Mouse (Mus musculus) large intestine, adult 2 months (tissue): ENCODE measurements around the gene Hagh. TPM values are rescaled to one million over a fixed set of nuclear protein-coding genes. Genes with fewer than 3 reads are reported as not detected.

Experiments used
- DNase-seq: peaks from one replicate; pipeline ENCODE4 v3.0.0-alpha.2; 2012; ENCODE audit warnings: low read depth, low spot score
- WGBS: fragments of 180-500 bp; shearing (Covaris S2); methylation state at CpG from one replicate; pipeline ENCODE4 v1.1.7; 2018; 5-methylcytosine and 5-hydroxymethylcytosine counted together
- polyA plus RNA-seq: library from polyadenylated mRNA; depleted of rRNA; stranded (reverse); fragments of >200 nt; gene quantifications from 2 replicates; pipeline ENCODE4 v1.2.3, GENCODE M21; 2012; rRNA removed

Gene Hagh
- polyA plus RNA-seq = 105 and 239 TPM in 2 replicates

- no peak for DNase-seq
- 74% methylated on average over 8 of the region's 8 CpGs for WGBS
Measured at GRCm38 (mm10) chr17:24839842-24840241, at the start of gene Hagh. Gene Hagh, plus strand, starts transcription at chr17:24840143.

- WGBS = 44% methylated on average over 8 of the region's 8 CpGs
- DNase-seq = no peak
Measured at GRCm38 (mm10) chr17:24792190-24792589, 47.8 kb upstream of the Hagh start.

- DNase-seq = no peak
- WGBS = 75% methylated on average over 12 of the region's 12 CpGs
Measured at GRCm38 (mm10) chr17:24794791-24795190, 45.2 kb upstream of the Hagh start.

- DNase-seq = no peak
- 44% methylated on average over 3 of the region's 3 CpGs for WGBS
Measured at GRCm38 (mm10) chr17:24796969-24797368, 43.0 kb upstream of the Hagh start.

GRCm38 (mm10) chr17:24798229-24798628, 41.7 kb upstream of the Hagh start:
- no peak for DNase-seq
- WGBS = 64% methylated on average over 9 of the region's 9 CpGs

- no peak for DNase-seq
- WGBS = 74% methylated on average over 4 of the region's 4 CpGs
Measured at GRCm38 (mm10) chr17:24799476-24799875, 40.5 kb upstream of the Hagh start.

- DNase-seq = no peak
- WGBS = 39% methylated on average over 3 of the region's 3 CpGs
Measured at GRCm38 (mm10) chr17:24800524-24800923, 39.4 kb upstream of the Hagh start.

- WGBS = 1% methylated on average over 71 of the region's 71 CpGs
Measured at GRCm38 (mm10) chr17:24803952-24804951, 35.7 kb upstream of the Hagh start, which contains the start of gene Meiob. Gene Meiob, plus strand, starts transcription at chr17:24804289.

GRCm38 (mm10) chr17:24811211-24811610, 28.7 kb upstream of the Hagh start:
- no peak for DNase-seq
- WGBS = 71% methylated on average over 3 of the region's 3 CpGs

More at GRCm38 (mm10) chr17:24803952-24804951, 35.7 kb upstream of the Hagh start, which contains the start of gene Meiob:
- DNase-seq = no peak

- 40% methylated on average over 2 of the region's 2 CpGs for WGBS
- DNase-seq = no peak
Measured at GRCm38 (mm10) chr17:24812215-24812614, 27.7 kb upstream of the Hagh start.

GRCm38 (mm10) chr17:24815256-24815655, 24.7 kb upstream of the Hagh start:
- DNase-seq = no peak
- WGBS = 78% methylated on average over 5 of the region's 5 CpGs

- WGBS = 32% methylated on average over 1 of the region's 1 CpGs
- DNase-seq = no peak
Measured at GRCm38 (mm10) chr17:24817503-24817902, 22.4 kb upstream of the Hagh start.

- 31% methylated on average over 6 of the region's 6 CpGs for WGBS
- DNase-seq = no peak
Measured at GRCm38 (mm10) chr17:24818172-24818571, 21.8 kb upstream of the Hagh start.

GRCm38 (mm10) chr17:24819469-24819868, 20.5 kb upstream of the Hagh start:
- 22% methylated on average over 2 of the region's 2 CpGs for WGBS
- DNase-seq = no peak

- 43% methylated on average over 3 of the region's 3 CpGs for WGBS
- DNase-seq = no peak
Measured at GRCm38 (mm10) chr17:24821351-24822280, 18.3 kb upstream of the Hagh start.

- WGBS = 21% methylated on average over 5 of the region's 5 CpGs
- no peak for DNase-seq
Measured at GRCm38 (mm10) chr17:24840341-24840740, 398 bp downstream of the Hagh start.

- WGBS = 53% methylated on average over 4 of the region's 4 CpGs
Measured at GRCm38 (mm10) chr17:24841133-24841532, 1.2 kb downstream of the Hagh start.

GRCm38 (mm10) chr17:24842631-24843030, 2.7 kb downstream of the Hagh start:
- WGBS = 40% methylated on average over 2 of the region's 2 CpGs
- no peak for DNase-seq

More at GRCm38 (mm10) chr17:24841133-24841532, 1.2 kb downstream of the Hagh start:
- DNase-seq = no peak

- 10% methylated on average over 9 of the region's 9 CpGs for WGBS
- DNase-seq = no peak
Measured at GRCm38 (mm10) chr17:24844525-24844924, 4.6 kb downstream of the Hagh start.

- DNase-seq = no peak
- WGBS = 37% methylated on average over 1 of the region's 1 CpGs
Measured at GRCm38 (mm10) chr17:24847386-24847785, 7.4 kb downstream of the Hagh start.
